ENCODE assay signal across 11 mouse cellular contexts in genomic region chr5:25001391-25001794, GRCm38 (mm10).
DNase-seq lines count a peak whose midpoint lies in the region; ATAC-seq and TF ChIP-seq lines count a peak whose summit lies in the region.
"Had no signal": no experiment of that assay in that cellular context is flagged by ENCODE, and none has a peak within 500 bp of the region (broad histone marks: within the 10 kb centered on the region; RNA-seq: fewer than 3 reads in every experiment).

No protein-coding gene starts in this region.

- H3K4me3 ChIP-seq in C2C12 (ENCODE audit: insufficient read depth, poor library complexity, severe bottlenecking), result no peak overlapping the region
- no peak overlapping the region for H3K4me3 ChIP-seq in embryonic facial prominence, embryonic 13.5 days
- no peak overlapping the region for H3K4me3 ChIP-seq in lung, postnatal 0 days (ENCODE audit: low read depth, low read length)
- H3K4me3 ChIP-seq: limb, embryonic 15.5 days had no signal

- H3K79me3 ChIP-seq in C2C12 (ENCODE audit: low read depth), result no peaks in the 10 kb centered on the region

- no peak overlapping the region for H3K4me2 ChIP-seq in embryonic facial prominence, embryonic 13.5 days
- H3K4me2 ChIP-seq in lung, postnatal 0 days (replicated peaks; ENCODE audit: low read depth, low read length), result no peak overlapping the region
- H3K4me2 ChIP-seq: limb, embryonic 15.5 days had no signal

- intact Hi-C loops in heart, postnatal 10 days (cut with DNase I), result no loop called here
- intact Hi-C loops in left cerebral cortex, postnatal 10 days (cut with DNase I), result loop anchor here (5.0 kb wide), 1 partner anchor 109 kb away; no protein-coding TSS in a partner anchor

- peaks cover 6% of the 10 kb centered on the region; the same call in 1 of the 2 replicates for H3K4me1 ChIP-seq in embryonic facial prominence, embryonic 13.5 days
- H3K4me1 ChIP-seq in lung, postnatal 0 days (ENCODE audit: insufficient read depth, low read depth, low read length), result no peaks in the 10 kb centered on the region

- DNase-seq in heart, adult 18-20 months, result peak; percentile 35 to 60
- DNase-seq in heart, postnatal 10 days, result no peak
- peak; percentile 76 for DNase-seq in lung, postnatal 0 days (ENCODE audit: low spot score)
- DNase-seq in spleen, adult 18-20 months, result no peak
- no peak for DNase-seq in left cerebral cortex, postnatal 10 days (ENCODE audit: extremely low spot score in 1 of 2, low spot score in 2 of 2)
- no peak for DNase-seq in cerebellum, postnatal 25 days
- DNase-seq: cerebellum, adult 11 months; retina, postnatal 1 day had no signal

- H3K9me3 ChIP-seq in embryonic facial prominence, embryonic 13.5 days, result no peaks in the 10 kb centered on the region
- no peaks in the 10 kb centered on the region for H3K9me3 ChIP-seq in lung, postnatal 0 days (ENCODE audit: low read length)
- H3K9me3 ChIP-seq: limb, embryonic 15.5 days had no signal

- 39% methylated on average over 8 of the region's 8 CpGs for WGBS in embryonic facial prominence, embryonic 13.5 days
- WGBS in lung, postnatal 0 days, result 17% methylated on average over 8 of the region's 8 CpGs

- H3K27ac ChIP-seq in embryonic facial prominence, embryonic 13.5 days, result 0 out of 2 replicates have a peak overlapping the region, but pooled peaks have one; percentile 16
- H3K27ac ChIP-seq in lung, postnatal 0 days (ENCODE audit: low read length), result peak overlapping the region; percentile 57; the same call in 1 of the 2 replicates
- H3K27ac ChIP-seq: limb, embryonic 15.5 days had no signal

- no peaks in the 10 kb centered on the region for H3K36me3 ChIP-seq in C2C12 (ENCODE audit: control insufficient read depth, insufficient read depth)
- H3K36me3 ChIP-seq in embryonic facial prominence, embryonic 13.5 days, result no peaks in the 10 kb centered on the region
- H3K36me3 ChIP-seq in lung, postnatal 0 days (ENCODE audit: insufficient read depth, low read length), result no peaks in the 10 kb centered on the region
- H3K36me3 ChIP-seq: limb, embryonic 15.5 days had no signal

- peak; percentile 14; the same call in 1 of the 2 replicates for TF ChIP-seq EP300 in lung, postnatal 0 days (IDR thresholded peaks at IDR 0.05)

- no peak for ATAC-seq in embryonic facial prominence, embryonic 13.5 days (ENCODE audit: insufficient number of reproducible peaks, insufficient read depth, low FRiP score, low TSS enrichment, low read depth)
- peak; percentile 68 for ATAC-seq in lung, postnatal 0 days

- no peak overlapping the region for H3ac ChIP-seq in C2C12 (ENCODE audit: control insufficient read depth, insufficient read length, low read depth)

- H3K9ac ChIP-seq in embryonic facial prominence, embryonic 13.5 days, result no peak overlapping the region
- no peak overlapping the region for H3K9ac ChIP-seq in lung, postnatal 0 days (replicated peaks; ENCODE audit: low read depth)
- H3K9ac ChIP-seq: limb, embryonic 15.5 days had no signal

- no peaks in the 10 kb centered on the region for H3K79me2 ChIP-seq in C2C12 (ENCODE audit: control insufficient read depth, insufficient read depth)

- no peak for TF ChIP-seq CTCF in C2C12 (IDR thresholded peaks at IDR 0.05; ENCODE audit: control insufficient read depth, insufficient read depth, insufficient read length)
- no peak for TF ChIP-seq CTCF in lung, postnatal 0 days (IDR thresholded peaks at IDR 0.05)

- H3K27me3 ChIP-seq in C2C12 (ENCODE audit: control insufficient read depth, insufficient read depth, insufficient read length), result no peaks in the 10 kb centered on the region
- no peaks in the 10 kb centered on the region for H3K27me3 ChIP-seq in embryonic facial prominence, embryonic 13.5 days
- no peaks in the 10 kb centered on the region for H3K27me3 ChIP-seq in lung, postnatal 0 days (replicated peaks; ENCODE audit: insufficient read depth, low read length)
- H3K27me3 ChIP-seq: limb, embryonic 15.5 days had no signal

TF ChIP-seq in C2C12, 6 proteins besides CTCF, POLR2A, EP300 and RAD21:
- TF ChIP-seq CEBPB (IDR thresholded peaks at IDR 0.05; ENCODE audit: low read depth) (peak; percentile 9), FOSL1 (IDR thresholded peaks at IDR 0.05; ENCODE audit: insufficient read depth, low read length, poor library complexity, severe bottlenecking) (no peak), MAX (IDR thresholded peaks at IDR 0.05) (no peak)
TF ChIP-seq in C2C12: peak in this region for 1.

Comparison
In these comparisons a context has a peak if more than half of its experiments do, and no peak if none do; other contexts are left out.
1. DNase-seq: peak in heart, adult 18-20 months (2 of 2) and lung, postnatal 0 days (single experiment); none in heart, postnatal 10 days (0 of 2), spleen, adult 18-20 months (0 of 2), left cerebral cortex, postnatal 10 days (0 of 2) and cerebellum, postnatal 25 days (0 of 2).